Mouse (Mus musculus) adipocyte (in vitro differentiated cells): ENCODE results near the gene Reep6.
"Not testable (repeated sequence)": the region's sequence is repeated elsewhere in the genome, so short reads cannot be mapped to it uniquely, and the experiment has no call there.

Experiments used
- DNase-seq: peaks from one replicate; pipeline ENCODE4 v3.0.0-alpha.2; 2016; ENCODE audit warnings: low spot score

Gene Reep6

GRCm38 (mm10) chr10:80330084-80330483, 331 bp downstream of the Reep6 start:
- no peak for DNase-seq

DNA sequence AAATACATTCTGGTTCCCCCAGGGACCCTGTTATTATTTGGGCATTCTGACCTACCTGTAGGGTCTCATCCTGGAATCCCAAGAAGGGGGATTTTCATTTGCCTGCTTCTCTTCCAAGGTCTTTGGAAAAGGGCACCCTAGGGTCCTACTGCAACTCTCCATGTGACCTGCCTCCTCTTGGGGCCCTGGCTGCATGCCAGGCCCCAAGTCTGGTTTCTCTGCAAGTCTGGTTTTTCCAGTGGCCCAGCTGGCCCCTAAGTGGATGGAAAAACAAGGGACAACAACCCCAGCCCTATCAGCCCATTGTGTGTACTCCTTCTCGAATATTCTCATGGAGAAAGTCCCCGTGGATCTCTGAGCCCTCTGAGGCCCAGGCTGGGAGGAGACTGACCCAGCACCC, 1.1 kb downstream of the Reep6 start:
- DNase-seq: no peak

DNA sequence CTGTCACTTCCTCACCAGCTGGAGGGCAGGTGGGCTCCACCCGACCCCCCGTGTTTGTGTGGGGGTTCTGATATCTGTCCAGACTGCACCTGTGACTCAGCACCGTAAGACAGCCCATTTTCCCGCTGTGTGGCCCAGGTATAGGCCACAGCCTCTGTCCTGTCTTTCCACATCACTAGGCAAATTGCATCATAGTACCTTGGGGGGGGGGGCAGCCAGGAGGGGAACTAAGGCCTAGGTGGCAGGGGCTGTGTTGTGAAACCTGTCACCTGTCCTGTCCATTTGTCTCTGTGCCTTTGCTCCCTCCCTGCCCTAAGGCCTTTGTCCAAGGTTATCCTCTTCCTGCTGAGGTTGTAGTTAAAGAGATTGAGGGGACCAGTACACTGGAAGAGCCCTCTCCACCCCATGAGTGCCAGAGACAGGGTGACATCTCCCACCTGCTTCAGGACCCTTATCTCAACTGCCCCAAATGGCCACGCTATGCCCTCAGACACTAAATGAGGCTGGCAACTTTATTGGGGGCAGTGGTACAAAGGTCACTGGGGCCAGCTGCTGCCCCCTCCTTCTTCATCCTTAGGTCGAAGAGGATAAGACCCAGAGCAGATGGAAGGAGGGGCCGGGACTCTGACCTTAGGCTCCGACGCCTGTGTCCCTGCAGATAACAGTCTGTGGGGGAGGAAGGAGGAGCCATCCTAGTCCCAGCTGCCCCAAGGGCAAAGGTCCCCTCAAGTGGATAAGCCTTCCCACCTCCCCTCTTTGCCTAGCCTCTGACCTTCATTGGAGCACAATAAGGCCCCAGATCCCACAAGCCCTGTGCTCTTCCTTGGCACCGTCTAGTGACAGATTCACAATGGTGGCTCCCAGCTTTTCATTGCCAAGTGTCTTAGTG, 2.1 kb downstream of the Reep6 start:
- DNase-seq: peak; percentile 70

DNA sequence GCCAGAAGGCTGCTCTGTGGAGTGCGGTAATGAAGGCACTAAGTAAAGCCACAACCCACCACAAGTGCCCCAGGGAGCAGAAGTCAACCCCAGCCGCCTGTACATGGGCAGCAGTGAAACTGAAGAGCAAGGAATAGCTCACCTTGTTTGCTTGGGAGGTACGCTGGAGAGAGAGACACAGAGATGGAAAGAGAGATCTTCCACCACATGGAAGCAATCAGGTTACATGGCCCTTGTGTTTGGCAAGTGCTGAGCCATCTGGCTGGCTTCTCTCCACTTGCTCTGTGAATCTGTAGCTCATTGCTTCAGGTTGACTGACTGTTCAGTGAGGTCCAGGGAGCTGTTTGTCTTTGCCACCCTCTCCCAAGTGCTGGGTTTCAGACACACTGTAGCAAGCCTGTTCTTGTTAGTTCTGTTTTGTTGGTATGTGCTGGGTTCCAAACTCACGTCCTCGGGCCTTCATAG, 2.8 kb downstream of the Reep6 start:
- DNase-seq: peak; percentile 75

GRCm38 (mm10) chr10:80336263-80336662, 6.5 kb downstream of the Reep6 start:
- DNase-seq: no peak

DNA sequence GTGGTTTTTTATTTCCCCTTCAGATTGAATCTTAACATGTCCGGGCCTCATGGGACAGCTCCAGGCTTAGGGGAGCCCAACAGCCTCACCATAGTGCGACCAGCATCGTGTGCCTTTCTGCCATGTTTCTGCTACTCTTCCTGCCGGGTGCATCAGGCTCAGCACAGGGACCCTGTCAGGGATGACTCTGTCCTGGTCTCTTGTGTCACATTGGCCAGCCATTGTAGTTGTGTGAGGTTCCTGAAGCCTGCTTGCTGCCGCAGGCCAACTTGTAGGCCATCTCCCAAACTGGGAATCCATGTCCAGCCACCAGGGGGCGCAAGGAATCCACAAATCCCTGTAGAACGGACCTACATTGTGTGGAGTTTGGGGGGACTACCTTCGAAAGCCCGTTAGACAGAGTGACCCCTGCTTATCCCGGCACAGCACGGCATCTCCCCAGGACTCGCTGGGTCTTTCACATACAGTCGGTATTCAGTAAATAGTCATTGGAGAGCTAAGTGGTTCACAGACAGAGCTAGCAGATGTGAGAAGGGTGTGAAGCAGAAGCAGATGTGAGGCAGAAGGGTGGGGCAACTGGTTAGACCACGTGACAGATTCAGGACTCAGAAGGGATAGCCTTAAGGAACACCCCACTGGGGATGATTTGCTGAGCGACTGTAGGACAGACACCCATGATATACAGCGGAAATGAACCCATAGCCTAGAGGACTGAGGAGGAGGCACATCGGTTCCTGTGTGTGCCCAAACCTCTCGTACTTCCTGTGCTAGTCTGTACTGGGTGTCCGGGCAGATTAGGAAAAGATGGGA, 10.4 kb downstream of the Reep6 start:
- DNase-seq: peak; percentile 80

GRCm38 (mm10) chr10:80341026-80341425, 11.3 kb downstream of the Reep6 start:
- DNase-seq: no peak

GRCm38 (mm10) chr10:80341491-80342304, 11.9 kb downstream of the Reep6 start:
- no peak for DNase-seq

- no peak for DNase-seq
These were observed 12.6 kb downstream of the Reep6 start for GRCm38 (mm10) chr10:80342305-80342748.

GRCm38 (mm10) chr10:80342749-80343424, 13.1 kb downstream of the Reep6 start:
- no peak for DNase-seq

DNA sequence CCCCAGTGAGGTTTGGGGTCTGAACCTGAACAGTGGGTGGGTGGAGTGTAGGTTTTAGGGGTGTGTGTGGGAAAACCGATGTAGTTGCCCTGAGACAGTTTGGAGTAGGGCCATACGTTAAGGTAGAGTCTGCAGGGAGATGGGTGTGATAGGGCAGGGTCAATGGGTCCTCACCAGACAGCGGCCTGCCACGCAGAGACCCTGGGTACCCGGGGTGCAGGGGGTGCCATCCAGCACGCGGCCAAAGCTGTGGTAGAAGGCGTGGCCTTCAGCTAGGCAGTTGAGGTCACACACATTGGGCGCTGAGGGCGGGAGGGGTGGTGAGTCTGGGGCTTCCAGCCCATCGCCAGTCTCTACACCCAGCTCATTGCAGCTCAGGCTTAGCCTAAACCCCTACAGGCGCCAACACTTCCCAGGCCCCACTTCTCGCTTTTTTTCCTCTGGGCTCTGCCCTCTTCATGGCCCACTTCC, 13.7 kb downstream of the Reep6 start:
- DNase-seq: no peak

DNA sequence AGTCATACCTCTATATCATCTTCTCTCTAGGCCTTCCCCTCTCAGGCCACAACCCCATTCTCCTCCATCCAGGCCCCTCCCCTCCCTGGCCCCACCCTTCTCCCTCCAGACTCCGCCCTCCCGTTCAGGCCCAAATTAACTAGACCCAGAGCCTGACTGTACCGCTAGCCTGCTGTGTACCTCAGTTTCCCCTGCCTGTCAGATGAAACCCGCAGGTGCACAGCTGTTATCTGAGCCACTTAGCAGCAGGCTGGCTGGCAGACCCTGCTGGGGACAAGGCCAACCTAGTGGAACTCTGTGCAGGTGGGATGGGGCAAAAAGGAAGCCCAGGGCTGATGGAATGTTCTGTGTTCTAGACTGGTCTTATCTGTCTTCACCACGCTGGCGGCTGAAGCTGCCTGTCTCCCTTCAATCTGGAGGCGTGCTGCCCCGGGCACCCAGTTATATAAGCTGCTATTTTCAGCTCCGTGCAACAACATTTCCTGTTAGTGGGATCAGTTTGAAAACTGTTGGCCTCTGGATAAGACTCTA, 14.4 kb downstream of the Reep6 start:
- no peak for DNase-seq

GRCm38 (mm10) chr10:80345122-80345521, 15.4 kb downstream of the Reep6 start:
- DNase-seq: no peak

DNA sequence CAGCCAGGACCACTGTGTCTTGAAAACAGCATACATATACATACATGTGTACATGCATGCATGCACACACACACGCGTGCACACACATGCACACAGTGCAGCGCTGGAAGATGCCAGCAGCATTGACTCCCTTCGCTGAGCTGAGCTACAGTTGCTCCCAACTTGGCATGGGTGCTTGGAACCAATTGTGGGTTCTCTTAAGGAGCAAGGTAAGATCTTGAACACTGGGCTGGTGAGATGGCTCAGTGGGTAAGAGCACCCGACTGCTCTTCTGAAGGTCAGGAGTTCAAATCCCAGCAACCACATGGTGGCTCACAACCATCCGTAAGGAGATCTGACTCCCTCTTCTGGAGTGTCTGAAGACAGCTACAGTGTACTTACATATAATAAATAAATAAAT, 16.2 kb downstream of the Reep6 start:
- not testable (repeated sequence) for DNase-seq

GRCm38 (mm10) chr10:80347514-80347967, 17.8 kb downstream of the Reep6 start:
- DNase-seq: no peak

- peak; percentile 47 for DNase-seq
These were observed 18.6 kb downstream of the Reep6 start, which contains the start of gene Adamtsl5 for GRCm38 (mm10) chr10:80348244-80348781. Adamtsl5 (minus strand) TSS chr10:80348412.

- no peak for DNase-seq
These were observed 19.2 kb downstream of the Reep6 start for GRCm38 (mm10) chr10:80348981-80349380.

GRCm38 (mm10) chr10:80350292-80350691, 20.5 kb downstream of the Reep6 start:
- DNase-seq: peak; percentile 81

DNA sequence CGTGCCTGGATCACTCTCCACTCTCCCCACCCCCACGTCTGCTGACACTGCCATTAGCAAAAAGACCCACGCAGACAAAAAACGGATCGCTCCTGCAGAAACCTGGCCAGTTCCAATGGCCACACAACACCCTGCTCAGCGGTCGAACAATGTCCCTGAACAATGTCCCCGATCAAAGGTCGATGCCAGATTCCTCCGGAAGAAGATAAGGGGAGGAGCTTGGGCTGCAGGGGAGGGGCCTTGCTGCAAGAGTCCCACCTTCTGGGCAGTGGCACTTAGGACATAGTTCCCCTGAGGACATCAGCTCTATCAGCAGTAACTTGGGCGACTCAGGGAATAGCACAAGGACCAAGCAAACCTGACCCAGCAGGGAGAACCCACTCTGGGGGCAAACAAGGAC, 22.1 kb downstream of the Reep6 start:
- DNase-seq: no peak

DNA sequence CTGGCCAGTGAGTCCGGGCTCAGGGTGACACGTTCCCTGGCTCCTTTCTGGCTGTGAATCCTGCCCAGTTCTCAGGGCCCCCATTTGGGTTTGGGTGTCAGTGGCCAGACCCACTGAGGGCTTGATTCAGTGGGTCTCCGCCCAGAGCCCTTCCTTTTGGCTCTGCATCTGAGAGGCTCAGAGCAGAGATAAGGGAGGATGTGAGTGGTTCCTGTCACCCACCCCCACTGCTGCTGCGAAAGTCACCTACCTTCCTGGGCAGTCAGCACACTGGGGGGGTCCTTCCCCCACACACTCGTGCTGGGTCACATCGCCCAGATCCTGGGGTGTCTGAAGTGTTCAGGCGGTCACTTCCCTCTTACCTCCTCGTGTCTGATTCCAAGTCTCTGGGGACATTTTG, 23.0 kb downstream of the Reep6 start:
- no peak for DNase-seq

DNA sequence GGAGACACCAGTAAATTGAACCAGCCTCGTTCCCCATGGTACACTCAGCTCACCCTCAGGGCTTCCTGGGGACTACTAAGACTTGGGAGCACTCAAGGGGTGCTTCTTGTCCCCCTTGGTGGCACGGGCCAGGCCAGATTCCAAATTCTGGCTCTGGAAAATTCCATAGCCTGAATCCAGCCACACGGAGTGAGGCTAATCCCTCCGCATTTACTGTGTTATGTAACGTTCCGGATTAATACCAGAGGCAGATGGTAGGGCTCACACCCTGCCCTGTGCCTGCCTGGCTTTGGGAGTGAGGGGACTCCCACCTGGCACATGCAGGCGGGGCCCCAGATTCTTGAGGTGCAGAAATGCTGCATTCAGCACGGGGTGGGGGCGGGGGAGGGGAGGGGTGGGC, 25.7 kb downstream of the Reep6 start:
- DNase-seq: no peak
